Mouse (Mus musculus): Measurements from ENCODE around the gene Gm17364. TPM values are rescaled to one million over a fixed set of nuclear protein-coding genes. Genes with fewer than 3 reads are reported as not detected.

The Gm17364 gene
- polyA plus RNA-seq, 1 experiment from 2014 or later: not detected

DNA sequence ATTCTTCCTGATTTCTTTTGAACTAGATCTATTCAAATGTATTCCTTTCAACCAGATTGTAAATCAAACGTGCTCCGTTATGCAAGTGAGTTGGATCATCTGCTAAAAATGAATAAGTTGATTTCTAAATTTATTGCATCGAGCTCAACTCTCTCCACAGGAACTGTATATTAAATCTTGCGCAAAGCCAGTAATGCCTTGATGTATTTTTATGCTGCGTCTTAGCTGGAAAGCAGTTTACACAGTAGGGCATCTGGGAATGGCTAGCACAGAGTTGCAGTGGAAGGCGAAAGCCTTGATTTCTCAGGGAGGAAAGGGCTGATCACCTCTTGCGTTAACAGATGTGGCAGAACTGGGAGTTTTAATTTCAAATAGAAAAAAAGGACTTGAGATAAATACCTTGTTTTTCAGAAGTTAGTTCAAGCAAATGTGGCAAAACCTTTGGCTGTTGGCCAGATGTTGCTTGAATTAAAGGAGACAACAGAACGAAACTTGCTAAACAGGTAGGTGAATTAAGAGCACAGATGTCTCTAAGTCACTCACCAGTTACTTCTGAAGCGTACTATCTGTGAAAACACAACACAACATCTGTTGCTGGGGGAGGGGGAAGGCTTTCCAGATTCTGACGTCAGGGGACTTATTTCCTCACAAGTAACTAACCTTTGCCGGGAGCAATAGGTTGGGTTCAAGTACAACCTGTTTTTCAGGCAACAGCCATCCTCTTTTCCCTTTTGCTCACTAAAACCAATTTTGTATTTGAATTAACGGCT lies 24.8 kb downstream of the Gm17364 start:
- no peaks in the 10 kb centered on the region for H3K27me3 ChIP-seq (ENCODE audit: low read depth, poor library complexity, severe bottlenecking)
- 45% methylated on average over 12 of the region's 12 CpGs for WGBS
- H3K27ac ChIP-seq: peak overlapping the region; percentile 94
- peak overlapping the region; percentile 80 for H3K4me3 ChIP-seq
- H3K36me3 ChIP-seq: no peaks in the 10 kb centered on the region
- no peaks in the 10 kb centered on the region for H3K9me3 ChIP-seq (replicated peaks)
- no peak for DNase-seq (ENCODE audit: low spot score)
- H3K4me1 ChIP-seq: peaks cover 15% of the 10 kb centered on the region

- DNase-seq (ENCODE audit: low spot score): no peak
- Histone ChIP-seq H3K4me3 (no peak overlapping the region), H3K27me3 (ENCODE audit: low read depth, poor library complexity, severe bottlenecking) (peaks cover 5% of the 10 kb centered on the region; the same call in 1 of the 2 replicates), H3K4me1 (peaks cover 6% of the 10 kb centered on the region), H3K9me3 (replicated peaks) (no peaks in the 10 kb centered on the region), H3K27ac (no peak overlapping the region), H3K36me3 (no peaks in the 10 kb centered on the region)
- WGBS: 63% methylated on average over 6 of the region's 6 CpGs
Measured at GRCm38 (mm10) chr13:41244306-41244830, 29.4 kb downstream of the Gm17364 start.

DNA sequence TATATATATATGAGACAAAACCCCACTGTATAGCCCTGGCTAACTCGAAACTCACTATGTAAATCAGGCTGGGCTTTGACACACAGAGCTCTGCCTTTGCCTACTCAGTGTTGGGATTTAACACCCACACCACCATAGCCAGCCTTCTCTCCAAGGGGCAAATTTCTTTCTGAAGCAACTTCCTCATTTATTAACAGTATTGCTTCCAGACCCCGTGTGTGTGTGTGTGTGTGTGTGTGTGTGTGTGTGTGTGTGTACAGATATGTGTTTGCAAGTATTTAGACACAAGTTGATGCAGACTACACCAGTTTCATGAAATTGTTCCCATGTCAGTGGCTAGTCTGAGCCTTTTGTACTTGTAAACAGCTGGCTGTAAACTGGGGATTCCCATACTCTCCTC lies 32.2 kb downstream of the Gm17364 start:
- Histone ChIP-seq H3K9me3 (replicated peaks) (no peaks in the 10 kb centered on the region), H3K4me1 (no peaks in the 10 kb centered on the region), H3K27me3 (ENCODE audit: low read depth, poor library complexity, severe bottlenecking) (peaks cover 5% of the 10 kb centered on the region; the same call in 1 of the 2 replicates), H3K36me3 (no peaks in the 10 kb centered on the region), H3K27ac (no peak overlapping the region), H3K4me3 (no peak overlapping the region)
- DNase-seq (ENCODE audit: low spot score): no peak
- WGBS: 79% methylated on average over 2 of the region's 2 CpGs

GRCm38 (mm10) chr13:41238805-41239130 lies 35.0 kb downstream of the Gm17364 start:
- no peak overlapping the region for H3K4me3 ChIP-seq
- DNase-seq (ENCODE audit: low spot score): no peak
- H3K4me1 ChIP-seq: no peaks in the 10 kb centered on the region
- H3K9me3 ChIP-seq (replicated peaks): no peaks in the 10 kb centered on the region
- H3K36me3 ChIP-seq: no peaks in the 10 kb centered on the region
- WGBS: 20% methylated on average over 5 of the region's 5 CpGs
- peaks cover 5% of the 10 kb centered on the region; the same call in 1 of the 2 replicates for H3K27me3 ChIP-seq (ENCODE audit: low read depth, poor library complexity, severe bottlenecking)
- H3K27ac ChIP-seq: no peak overlapping the region

DNA sequence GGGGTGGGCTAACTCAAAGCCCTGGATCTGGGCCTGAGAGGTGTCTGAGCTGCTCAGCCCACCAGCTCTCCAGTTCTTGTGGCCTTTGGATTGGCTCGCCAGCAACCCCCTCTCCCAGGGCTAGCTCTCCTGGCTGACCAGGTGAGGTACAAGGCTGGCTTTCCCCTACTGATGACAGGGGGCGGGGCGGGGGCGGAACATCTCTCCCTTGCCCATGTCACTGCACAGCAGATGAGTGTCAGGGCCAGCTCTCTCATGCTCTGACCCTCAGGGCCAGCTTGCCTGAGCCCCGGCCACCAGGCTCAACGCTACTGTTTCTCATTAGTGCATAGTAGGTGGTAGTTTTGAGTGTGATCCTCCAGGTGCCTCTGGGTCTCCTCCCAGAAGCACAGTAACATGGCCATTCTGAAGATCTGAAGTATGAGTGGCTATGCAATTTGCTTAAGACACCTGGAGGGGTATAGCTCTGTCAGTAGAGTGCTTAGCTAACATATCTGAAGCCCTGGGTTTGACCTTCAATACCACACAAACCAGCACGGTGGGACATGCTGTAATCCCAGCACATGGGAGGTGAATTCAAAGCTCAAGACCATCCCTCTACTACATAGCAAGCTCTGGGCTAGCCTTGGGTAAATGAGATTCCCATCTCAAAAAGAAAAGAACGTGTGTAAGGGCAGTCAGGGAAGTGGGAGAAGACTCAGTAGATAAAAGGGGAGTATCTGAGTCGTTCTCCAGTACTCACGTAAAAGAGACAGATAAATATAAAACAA lies 35.6 kb downstream of the Gm17364 start:
- no peak for DNase-seq (ENCODE audit: low spot score)
- 79% methylated on average over 10 of the region's 10 CpGs for WGBS
- H3K36me3 ChIP-seq: no peaks in the 10 kb centered on the region

GRCm38 (mm10) chr13:41235845-41236741 lies 37.7 kb downstream of the Gm17364 start:
- Histone ChIP-seq H3K36me3 (no peaks in the 10 kb centered on the region), H3K27me3 (ENCODE audit: low read depth, poor library complexity, severe bottlenecking) (peaks cover 5% of the 10 kb centered on the region; the same call in 1 of the 2 replicates), H3K27ac (no peak overlapping the region), H3K9me3 (replicated peaks) (no peaks in the 10 kb centered on the region), H3K4me1 (no peaks in the 10 kb centered on the region), H3K4me3 (no peak overlapping the region)
- 84% methylated on average over 13 of the region's 13 CpGs for WGBS
- no peak for DNase-seq (ENCODE audit: low spot score)

More for the DNA sequence above, 35.6 kb downstream of the Gm17364 start:
- no peaks in the 10 kb centered on the region for H3K9me3 ChIP-seq (replicated peaks)
- no peak overlapping the region for H3K27ac ChIP-seq
- H3K4me3 ChIP-seq: no peak overlapping the region
- H3K4me1 ChIP-seq: no peaks in the 10 kb centered on the region
- H3K27me3 ChIP-seq (ENCODE audit: low read depth, poor library complexity, severe bottlenecking): peaks cover 5% of the 10 kb centered on the region; the same call in 1 of the 2 replicates

GRCm38 (mm10) chr13:41235181-41235580 lies 38.6 kb downstream of the Gm17364 start:
- no peaks in the 10 kb centered on the region for H3K4me1 ChIP-seq
- H3K4me3 ChIP-seq: no peak overlapping the region
- no peaks in the 10 kb centered on the region for H3K36me3 ChIP-seq
- 92% methylated on average over 6 of the region's 6 CpGs for WGBS
- H3K27ac ChIP-seq: no peak overlapping the region
- H3K9me3 ChIP-seq (replicated peaks): no peaks in the 10 kb centered on the region
- H3K27me3 ChIP-seq (ENCODE audit: low read depth, poor library complexity, severe bottlenecking): peaks cover 4% of the 10 kb centered on the region; the same call in 1 of the 2 replicates
- no peak for DNase-seq (ENCODE audit: low spot score)

- no peaks in the 10 kb centered on the region for H3K36me3 ChIP-seq
- DNase-seq (ENCODE audit: low spot score): no peak
- H3K4me1 ChIP-seq: no peaks in the 10 kb centered on the region
- no peak overlapping the region for H3K27ac ChIP-seq
- H3K9me3 ChIP-seq (replicated peaks): no peaks in the 10 kb centered on the region
- no peaks in the 10 kb centered on the region for H3K27me3 ChIP-seq (ENCODE audit: low read depth, poor library complexity, severe bottlenecking)
- WGBS: 89% methylated on average over 7 of the region's 7 CpGs
- H3K4me3 ChIP-seq: no peak overlapping the region
Measured at GRCm38 (mm10) chr13:41233241-41233640, 40.5 kb downstream of the Gm17364 start.

DNA sequence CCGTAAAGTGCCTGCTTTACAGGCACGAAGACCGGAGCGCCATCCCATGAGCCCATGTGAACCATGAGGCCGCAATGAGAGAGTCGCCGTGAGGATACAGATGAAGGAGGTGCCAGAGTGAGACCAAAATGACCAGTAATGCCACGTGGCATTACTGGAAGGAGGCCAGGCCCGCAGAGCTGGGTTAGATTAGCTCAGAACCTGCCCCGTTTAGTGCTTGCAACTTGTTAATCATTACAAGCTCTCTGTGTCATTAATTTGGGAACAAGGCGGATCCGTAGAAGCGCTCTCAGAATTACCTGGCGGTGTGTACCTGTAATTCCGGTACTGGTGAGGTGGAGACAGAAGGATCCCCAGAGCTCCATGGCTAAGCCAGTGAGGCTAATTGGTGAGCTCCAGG lies 41.6 kb downstream of the Gm17364 start:
- no peak overlapping the region for H3K27ac ChIP-seq
- H3K27me3 ChIP-seq (ENCODE audit: low read depth, poor library complexity, severe bottlenecking): no peaks in the 10 kb centered on the region
- DNase-seq (ENCODE audit: low spot score): no peak
- no peak overlapping the region for H3K4me3 ChIP-seq
- H3K4me1 ChIP-seq: no peaks in the 10 kb centered on the region
- 95% methylated on average over 15 of the region's 15 CpGs for WGBS
- H3K36me3 ChIP-seq: no peaks in the 10 kb centered on the region
- H3K9me3 ChIP-seq (replicated peaks): no peaks in the 10 kb centered on the region

GRCm38 (mm10) chr13:41231389-41231983 lies 42.3 kb downstream of the Gm17364 start:
- Histone ChIP-seq H3K36me3 (no peaks in the 10 kb centered on the region), H3K27ac (no peak overlapping the region), H3K4me1 (no peaks in the 10 kb centered on the region), H3K4me3 (no peak overlapping the region), H3K27me3 (ENCODE audit: low read depth, poor library complexity, severe bottlenecking) (no peaks in the 10 kb centered on the region), H3K9me3 (replicated peaks) (no peaks in the 10 kb centered on the region)
- DNase-seq (ENCODE audit: low spot score): no peak
- 92% methylated on average over 12 of the region's 12 CpGs for WGBS

GRCm38 (mm10) chr13:41230256-41230655 lies 43.5 kb downstream of the Gm17364 start:
- no peaks in the 10 kb centered on the region for H3K27me3 ChIP-seq (ENCODE audit: low read depth, poor library complexity, severe bottlenecking)
- H3K36me3 ChIP-seq: no peaks in the 10 kb centered on the region
- H3K27ac ChIP-seq: no peak overlapping the region
- no peak overlapping the region for H3K4me3 ChIP-seq
- DNase-seq (ENCODE audit: low spot score): no peak
- H3K9me3 ChIP-seq (replicated peaks): no peaks in the 10 kb centered on the region
- no peaks in the 10 kb centered on the region for H3K4me1 ChIP-seq
- 85% methylated on average over 5 of the region's 5 CpGs for WGBS

DNA sequence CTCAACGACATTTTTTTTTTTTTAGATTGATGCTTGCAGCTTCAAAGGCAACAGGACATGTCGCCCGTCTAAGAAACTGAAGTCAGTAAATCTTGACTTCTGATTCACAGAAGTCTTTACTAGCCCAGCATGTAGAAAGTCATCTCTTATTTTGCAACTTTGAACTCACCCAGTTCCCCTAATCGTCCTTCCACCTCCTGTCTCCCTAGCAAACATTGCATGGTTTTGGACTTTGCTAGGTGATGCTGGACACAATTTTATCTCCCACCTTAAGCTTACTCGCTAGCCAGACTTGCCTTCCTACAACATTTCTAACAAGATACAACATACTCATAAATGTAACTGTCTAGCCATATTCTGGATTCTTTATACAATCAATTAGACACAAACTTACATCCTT lies 45.7 kb downstream of the Gm17364 start:
- 87% methylated on average over 5 of the region's 5 CpGs for WGBS
- Histone ChIP-seq H3K9me3 (replicated peaks) (no peaks in the 10 kb centered on the region), H3K36me3 (no peaks in the 10 kb centered on the region), H3K4me1 (no peaks in the 10 kb centered on the region), H3K4me3 (no peak overlapping the region), H3K27me3 (ENCODE audit: low read depth, poor library complexity, severe bottlenecking) (no peaks in the 10 kb centered on the region), H3K27ac (no peak overlapping the region)
- DNase-seq (ENCODE audit: low spot score): no peak

Data from limb, embryonic 10.5 days (tissue).